Mouse (Mus musculus) B cell, adult 2 months (primary cell): ENCODE measurements around the gene Tedc2.

ENCODE experiments used
- DNase-seq, 2 experiments: peaks; one replicate each; pipeline ENCODE4 v3.0.0; 2022

The Tedc2 gene

DNA sequence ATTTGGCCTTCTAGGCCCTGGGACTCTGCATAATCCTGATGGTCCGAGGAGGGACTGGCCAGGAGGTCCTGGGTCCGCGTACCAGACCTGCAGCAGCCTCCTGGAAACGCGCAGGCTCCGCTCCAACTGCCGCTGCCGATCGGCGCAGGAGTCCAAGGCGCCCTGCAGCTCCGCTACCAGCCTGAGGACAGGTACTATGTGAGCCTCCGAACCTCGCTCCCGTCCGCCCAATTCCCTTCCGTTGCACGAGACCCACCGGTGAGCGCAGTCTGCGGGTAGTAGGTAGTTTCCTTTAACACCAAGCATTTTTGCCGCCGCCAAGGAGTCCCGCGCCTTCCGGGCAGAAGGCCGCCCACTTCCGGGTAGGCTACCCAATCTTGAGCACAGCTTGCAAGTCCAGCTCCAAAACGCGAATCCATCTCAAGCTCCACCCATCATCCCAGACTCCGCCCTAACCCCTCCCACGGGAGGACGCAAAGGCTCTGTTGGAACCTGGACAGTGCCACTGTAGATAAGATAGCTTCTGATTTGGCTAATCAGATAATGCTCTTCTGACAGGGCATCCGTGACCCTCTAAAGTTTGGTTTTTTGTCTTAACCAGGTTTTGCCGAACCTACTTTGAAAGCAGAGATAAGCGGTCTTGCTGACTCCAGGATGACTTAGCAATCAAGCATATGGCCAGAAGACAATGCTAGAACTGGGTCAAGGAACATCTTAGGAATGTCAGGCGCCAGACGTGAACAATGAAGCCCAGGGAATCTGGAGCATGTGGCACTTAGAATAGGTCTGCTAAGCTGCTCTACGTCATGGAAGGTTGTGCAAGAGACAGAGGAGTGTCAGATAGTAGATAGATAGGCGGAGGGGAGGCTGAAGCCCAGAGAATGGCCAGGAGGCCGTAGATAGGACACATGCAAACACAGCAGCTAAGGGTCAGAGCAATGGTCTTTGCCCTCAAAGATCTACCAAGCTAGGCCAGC is at the start of gene Tedc2:
Tedc2 (minus strand) TSS at position 417 of the 977 bp plus-strand sequence.
- peak; percentile 91 to 94 for DNase-seq

DNA sequence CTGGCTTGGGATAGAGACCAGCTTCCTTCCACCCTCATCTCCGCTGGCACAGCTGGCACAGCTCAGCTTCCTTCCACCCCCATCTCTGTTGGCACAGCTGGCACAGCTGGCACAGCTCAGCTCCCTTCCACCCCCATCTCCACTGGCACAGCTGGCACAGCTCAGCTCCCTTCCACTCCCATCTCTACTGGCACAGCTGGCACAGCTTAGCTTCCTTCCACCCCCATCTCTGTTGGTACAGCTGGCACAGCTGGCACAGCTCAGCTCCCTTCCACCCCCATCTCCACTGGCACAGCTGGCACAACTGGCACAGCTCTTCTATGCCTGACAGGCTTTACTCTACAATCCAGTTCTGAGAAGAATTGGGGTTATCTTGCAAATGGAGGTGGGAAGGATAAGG is 46.5 kb upstream of the Tedc2 start:
- DNase-seq, result no peak

DNA sequence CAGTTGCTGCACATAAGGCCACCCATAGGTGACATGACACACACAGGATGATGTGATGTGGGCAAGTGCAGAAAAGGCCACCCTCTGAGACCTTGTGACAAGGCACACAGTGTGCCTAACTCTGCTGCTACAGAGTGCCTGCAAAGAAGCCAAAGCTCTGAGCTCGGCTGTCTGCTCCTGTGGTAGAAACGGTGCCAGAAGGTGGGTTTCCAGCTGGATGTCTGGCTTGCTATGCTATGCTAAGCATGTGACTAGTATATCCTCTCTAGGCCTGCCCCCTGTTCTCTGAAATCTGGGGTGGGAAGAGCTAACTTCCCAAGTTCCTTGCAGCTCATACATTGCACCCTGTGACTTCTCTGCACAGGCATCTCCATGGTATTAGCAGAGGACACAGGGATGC is 44.1 kb upstream of the Tedc2 start:
- DNase-seq, result no peak

DNA sequence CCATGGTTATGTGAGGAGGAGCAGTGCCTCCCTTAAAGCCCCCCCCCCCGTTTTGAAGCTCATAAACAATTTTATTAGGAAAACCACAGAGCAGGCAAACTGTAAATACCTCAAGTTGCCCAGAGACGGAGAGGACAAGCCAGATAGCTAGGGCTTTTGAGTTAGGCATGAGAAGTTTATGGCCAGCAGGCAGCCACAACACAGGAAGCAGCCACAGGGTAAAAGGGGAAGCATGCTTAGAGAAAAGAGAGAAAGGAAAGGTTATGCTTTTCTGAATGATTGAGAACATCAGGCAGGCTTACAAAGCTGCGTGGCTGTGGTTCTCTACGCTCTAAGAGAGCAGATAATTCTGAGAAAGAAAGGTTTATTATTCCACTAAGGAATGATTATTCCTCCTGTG is 39.9 kb upstream of the Tedc2 start:
- DNase-seq, result peak in 1 of 2 experiments; percentile 10

DNA sequence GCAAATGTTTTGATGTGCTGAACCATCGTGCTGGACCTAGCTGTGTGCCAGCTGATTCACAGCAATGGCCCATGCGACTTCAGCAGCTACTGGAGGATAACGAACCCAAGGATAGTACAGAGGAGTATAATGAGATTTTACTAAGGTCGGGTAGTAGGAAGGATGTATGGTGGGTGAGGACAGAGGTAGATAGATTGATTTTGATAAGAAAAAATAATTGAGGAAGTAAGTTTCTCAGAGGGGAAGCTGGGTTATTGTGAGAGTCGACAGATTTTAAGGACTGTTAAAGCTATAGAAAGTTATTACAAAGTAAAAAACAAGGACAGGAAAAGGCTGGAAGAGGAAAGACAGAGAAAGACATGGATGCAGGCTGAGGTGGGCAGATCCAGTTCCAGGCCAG is 39.1 kb upstream of the Tedc2 start:
- no peak for DNase-seq

DNA sequence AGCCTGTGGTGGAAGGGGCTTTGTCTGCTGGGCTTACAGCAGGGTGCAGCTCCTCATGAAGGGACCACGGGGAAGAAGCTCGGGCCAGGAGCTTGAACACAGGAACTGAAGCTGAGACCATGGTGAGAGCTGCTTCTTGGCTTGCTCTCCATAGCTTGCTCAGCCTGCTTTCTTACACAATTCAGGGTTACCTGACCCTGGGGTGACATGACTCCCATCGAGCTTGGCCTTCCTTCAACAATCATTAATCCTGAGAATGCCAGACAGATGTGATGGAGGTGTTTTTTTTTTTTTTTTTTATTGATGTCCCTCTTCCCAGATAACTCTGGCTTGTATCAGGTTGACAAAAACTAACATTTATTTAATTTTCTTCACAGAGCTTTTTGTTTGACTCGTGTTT is 38.3 kb upstream of the Tedc2 start:
- no peak for DNase-seq

DNA sequence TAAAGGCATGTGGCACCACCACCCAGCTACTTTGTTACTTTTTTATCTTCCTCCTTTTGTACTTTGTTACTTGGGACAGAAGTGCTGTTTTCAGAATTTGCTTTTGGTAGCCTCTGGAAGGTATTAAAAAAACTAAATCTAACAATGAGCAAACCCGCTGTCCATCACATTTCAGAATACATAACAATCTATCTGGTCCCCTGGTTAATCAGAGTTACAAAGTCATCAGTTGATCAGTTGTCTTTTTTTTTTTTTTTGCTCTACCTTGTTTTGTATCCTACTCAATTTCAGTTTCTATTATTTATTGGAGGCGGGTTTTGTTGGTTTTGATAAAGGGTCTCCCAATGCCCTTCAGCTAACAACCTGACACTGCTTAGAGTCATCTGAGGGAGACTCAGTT is 31.7 kb upstream of the Tedc2 start:
- DNase-seq, result no peak

DNA sequence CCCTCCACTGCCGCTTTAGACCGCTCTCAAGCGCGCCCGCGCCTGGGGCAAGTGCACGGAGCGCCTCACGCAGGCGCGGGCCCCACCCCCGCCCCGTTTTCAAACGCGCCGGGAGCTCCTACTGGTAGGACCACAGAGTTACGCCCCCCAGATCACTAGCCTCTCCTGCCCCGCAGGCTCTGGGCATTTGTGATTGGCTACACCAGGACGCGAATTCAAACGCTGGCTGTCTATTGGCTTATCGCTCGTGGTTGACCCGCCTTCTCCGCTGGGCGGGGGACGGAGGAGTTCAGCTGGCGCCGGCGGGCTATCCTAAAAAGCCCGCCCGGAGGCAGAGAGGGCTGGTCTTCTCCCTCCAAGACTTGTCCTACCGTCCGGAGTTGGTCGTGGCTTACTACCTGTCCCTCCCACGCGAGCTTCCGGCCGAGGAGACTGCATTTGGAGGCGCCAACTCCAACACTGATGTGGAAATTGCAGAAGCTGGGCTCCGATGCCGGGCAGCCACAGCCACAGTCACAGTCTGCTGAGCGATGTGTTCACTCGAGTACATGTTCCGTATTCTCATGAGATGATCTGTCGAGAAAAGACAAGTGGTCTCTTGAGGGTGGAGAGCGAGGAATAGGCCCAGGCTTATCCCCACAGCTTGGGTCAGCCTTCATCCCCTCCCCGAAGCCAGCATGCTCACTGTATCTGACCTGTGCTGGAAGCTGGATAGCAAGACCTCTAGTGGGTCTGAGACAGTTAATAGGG is 30.8 kb upstream of the Tedc2 start, which contains the start of gene Ccnf:
Ccnf (minus strand) TSS at position 165 of the 750 bp plus-strand sequence.
- DNase-seq, result peak; percentile 92 to 93

DNA sequence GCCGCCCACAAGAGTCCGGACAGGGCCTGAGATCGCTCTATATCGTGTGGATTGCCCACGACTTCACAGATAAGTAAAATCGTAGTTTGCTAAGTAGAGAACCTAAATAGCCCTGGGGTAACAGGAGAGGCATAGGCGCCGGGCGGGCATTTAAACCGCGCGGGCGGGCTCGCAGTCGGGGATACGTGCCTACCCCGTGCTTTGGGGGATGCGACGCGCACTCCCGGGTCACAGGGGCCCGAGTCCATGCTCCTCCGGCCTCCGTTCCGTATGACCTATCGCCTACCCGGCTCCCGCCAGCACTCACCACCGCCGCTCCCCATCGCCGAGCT is 30.3 kb upstream of the Tedc2 start:
- DNase-seq, result no peak

DNA sequence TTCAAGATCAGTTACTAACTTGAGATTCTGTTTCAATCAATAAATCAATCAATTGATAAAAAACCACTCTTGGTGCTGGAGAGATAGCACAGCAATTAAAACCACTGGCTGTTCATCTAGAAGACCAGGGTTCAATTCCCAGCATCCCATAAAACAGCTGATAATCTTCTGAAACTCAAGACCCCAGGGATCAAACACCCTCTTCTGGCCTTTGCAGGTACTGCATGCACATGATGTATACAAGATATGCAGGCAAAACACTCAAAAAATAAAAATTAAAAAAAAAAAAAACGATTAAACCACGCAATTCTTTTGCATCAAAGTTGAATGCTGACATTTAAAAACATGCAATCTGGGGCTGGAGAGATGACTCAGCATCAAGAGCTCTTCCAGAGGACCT is 28.0 kb upstream of the Tedc2 start:
- DNase-seq, result peak; percentile 36 to 51

DNA sequence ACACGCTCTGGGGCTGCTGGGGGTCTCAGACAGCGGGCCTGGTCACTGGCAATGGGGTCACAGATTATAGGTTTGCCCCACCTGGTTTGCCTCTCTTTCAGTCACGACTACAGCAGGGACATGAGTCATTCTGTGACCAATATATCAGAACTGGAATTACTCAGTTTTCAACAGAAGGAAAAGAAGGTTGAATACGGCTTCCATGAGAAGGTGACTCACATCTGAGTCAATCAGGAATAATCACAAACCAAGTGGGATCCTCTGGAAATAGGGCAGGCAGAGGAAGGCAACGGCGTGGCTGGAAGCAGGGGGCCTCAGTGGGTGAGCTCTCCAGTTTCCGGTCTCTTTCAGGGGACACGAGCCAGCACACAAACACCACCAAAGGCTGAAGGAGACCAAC is 23.4 kb upstream of the Tedc2 start:
- DNase-seq, result no peak

DNA sequence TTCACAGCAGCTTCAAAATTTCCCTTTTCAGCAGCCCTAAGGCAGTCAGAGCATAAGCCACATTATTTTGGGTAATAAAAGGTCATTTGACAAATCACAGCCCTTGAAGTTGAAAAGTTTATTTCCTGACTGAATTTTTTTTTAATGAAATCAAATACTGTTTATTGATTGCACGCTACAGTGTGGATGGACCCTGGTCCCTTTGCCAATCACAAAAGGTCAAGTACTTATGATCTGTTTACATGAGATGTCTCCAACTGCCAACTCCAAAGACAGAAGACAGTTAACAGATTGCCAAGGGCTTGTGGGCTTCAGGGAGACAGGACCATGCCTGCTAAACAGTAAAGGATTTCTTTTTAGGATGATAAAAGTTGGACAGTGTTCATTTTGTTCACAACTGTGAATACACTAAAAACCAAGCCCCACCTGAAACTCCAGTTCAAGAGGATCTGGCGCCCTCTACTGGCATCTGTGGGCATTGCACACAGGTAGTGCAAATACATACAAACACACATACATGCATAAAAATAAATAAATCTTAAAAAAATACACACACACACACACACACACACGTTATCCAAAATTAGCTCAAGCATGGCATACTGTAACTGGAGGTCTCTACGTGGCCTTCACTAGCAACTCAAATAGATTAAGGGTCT is 22.8 kb upstream of the Tedc2 start:
- DNase-seq, result peak; percentile 83 to 85

DNA sequence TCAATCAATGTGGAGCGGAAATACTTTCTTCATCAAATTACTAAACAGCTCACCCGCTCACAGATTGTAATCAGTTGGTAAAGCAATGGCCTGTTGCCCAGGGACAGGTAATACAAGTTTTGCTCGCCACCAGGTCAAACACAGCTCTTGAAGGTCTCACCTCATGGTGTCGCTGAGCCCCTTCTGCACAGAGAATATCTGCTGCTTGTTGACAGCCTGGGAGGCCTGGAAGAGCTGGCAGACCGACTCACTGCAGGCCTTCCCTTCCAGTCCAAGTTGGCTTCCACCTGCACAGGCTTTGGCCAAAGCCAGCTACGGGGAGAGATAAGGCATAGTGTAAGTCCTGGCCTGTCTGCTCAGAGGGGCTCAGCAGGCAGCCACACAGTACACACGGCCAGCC is 16.3 kb upstream of the Tedc2 start:
- DNase-seq, result no peak

DNA sequence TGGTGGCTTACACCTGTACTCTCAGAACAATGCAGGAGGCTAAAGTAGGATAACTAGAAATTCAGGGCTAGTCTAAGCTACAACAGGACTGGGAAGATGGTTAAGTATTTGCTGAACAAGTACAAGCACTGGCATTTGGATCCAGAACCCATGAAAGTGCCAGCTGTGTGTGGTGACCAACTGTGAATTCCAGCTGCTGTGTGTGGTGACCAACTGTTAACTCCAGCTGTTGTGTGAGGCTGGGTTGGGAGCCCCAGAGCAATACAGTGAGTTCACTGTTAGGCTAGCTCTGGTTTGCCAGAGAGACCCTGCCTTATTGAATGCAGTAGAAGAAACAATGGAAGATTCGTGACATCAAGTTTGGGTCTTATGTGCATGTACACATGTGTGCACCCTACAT is 15.8 kb upstream of the Tedc2 start:
- no peak for DNase-seq

DNA sequence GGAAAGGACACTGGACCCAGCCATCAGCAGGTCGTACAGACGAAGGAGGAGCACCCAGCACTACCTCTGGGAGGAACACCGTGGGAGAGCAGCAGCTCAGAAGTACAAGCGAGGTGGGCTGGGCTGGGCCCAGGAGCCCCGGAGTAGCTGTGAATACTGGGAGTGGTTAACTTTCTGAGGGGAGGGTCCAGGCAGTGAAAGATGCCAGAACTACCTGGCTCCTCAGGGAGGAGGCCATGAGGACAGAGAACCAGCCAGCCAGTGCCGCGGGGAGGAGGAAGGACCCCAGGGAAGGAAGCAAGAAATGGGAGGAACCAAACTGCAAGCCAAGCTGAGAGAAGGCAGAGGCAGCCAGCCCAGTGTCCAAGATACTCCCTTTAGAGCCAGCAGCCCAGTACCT is 7.3 kb upstream of the Tedc2 start:
- no peak for DNase-seq

DNA sequence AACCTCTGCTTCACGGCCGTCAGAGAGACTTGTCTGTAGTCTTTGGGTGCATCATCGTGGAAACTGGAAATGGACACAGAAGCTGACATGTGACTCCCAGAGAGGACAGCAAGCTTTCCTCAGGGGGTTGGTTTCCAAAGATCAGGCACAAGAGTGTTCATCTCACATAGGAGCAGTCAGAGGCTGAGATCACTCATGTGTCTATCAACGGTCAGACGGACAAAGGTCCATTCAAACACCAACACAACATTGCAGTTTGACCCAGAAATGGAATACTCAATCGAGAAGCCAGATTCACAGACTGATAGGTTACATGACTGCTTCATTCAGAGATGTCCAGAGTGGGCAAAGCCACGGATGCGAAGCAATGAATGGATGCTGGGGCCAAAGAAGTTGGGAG is 6.1 kb upstream of the Tedc2 start:
- no peak for DNase-seq

DNA sequence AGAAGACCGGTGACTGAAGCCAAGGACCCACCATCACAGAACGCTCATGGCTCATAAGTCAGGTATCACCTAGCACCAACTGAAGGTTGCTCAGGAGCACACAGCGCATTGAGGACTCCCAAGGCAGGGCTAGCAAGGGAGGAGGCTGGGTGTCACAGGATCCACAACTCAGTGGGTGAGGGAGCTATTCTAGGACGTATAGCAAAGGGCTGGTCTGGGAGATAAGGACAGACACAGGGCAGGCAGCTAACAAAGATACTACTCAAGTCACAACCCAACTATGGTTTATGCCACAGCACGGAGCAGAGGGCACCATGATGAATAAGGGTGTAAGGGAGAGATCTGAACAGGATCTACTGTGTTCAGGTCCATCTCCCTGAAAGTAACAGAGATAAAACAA is 5.2 kb upstream of the Tedc2 start:
- no peak for DNase-seq

DNA sequence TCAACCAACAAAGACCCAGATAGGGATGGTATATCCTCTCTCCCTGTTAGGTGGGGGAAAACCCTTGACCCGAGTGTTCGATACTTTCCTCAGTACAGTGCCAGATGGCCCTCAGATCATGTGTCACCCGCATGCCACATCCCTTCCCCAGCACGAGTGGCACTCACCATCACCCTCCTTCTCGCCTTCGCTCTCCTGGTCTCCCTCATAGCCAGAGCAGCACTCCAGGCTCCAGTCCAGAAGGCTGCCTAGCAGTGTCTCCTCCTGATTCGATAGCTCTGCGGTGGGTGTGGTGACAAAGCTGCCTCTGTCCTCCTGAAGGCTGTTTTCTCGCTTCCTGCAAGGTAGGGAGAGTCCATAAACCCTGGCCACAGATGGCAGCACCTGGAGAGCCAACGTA is 4.1 kb upstream of the Tedc2 start:
- no peak for DNase-seq

DNA sequence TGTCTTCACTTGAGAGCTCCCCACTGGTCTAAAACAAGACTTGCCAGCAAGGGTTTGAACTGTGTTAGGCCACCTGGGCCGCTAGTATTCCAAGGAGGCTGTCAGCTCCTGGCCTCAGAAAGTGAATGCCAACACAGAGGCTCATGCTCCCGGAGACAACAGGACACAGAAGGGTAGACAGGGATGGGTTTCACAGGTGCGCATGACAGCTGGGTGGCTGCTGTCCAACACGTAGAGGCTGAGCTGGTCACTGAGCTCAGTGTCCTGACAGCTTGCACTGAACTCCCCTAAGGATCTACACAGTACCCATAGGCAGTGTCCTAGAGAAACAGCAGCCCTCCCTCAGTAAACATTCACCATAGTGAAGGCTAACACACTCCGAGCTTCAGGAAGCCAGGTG is 2.9 kb upstream of the Tedc2 start:
- no peak for DNase-seq

DNA sequence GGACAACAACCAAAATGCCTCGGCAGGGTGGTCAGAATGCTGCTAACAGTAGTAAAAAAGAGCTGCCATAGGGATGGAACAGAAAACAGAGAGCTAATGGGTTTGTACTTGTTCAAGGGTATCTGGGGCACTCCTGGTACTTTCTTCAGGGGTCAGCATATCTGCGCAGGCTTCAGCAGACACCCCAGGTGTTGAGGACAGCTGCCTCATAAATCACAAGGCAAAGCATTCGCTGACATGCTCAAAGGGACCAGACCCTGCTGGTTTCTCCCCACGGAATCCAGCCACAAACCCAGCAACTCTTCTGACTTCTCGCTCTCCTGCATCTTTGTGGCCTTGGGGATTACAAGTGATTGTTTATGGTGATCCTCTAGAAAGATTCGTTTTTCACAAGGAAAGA is 2.0 kb upstream of the Tedc2 start:
- no peak for DNase-seq

DNA sequence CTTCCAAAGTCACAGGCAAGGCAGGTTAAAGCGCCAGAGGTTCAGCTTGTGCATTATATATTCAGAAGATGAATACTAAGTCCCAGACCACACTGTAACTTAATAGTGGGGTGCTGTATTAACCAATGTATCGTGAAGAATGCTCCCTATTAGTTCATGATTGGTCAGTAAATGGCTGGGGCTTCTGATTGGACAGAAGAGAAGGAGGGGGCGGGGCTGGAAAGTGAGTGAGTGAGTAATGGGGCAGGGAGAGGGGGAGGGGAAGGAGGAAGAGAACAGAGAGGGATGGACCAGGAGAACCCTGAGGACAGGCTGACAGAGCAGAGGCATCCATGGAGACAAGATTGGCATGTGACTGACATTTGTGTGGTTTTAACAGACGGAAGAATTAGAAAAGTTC is 3.8 kb downstream of the Tedc2 start:
- no peak for DNase-seq

DNA sequence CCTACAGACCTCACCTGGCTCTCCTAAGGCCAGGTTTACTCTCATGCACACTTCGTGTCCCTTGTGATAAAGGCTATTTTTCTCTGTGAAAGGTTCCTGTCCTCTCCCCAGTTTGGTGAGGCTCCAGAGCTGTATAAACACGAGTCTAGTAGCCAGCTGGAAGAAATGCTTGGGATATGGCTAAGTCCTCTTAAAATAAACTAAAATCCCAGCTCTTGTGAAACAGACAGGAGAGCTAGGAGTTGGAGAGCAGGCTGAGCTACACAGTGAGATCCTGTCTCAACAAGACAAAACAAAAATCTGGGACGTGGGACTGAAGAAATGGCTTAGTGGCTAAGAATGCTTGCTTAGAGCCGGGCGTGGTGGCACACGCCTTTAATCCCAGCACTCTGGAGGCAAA is 7.5 kb downstream of the Tedc2 start:
- no peak for DNase-seq

DNA sequence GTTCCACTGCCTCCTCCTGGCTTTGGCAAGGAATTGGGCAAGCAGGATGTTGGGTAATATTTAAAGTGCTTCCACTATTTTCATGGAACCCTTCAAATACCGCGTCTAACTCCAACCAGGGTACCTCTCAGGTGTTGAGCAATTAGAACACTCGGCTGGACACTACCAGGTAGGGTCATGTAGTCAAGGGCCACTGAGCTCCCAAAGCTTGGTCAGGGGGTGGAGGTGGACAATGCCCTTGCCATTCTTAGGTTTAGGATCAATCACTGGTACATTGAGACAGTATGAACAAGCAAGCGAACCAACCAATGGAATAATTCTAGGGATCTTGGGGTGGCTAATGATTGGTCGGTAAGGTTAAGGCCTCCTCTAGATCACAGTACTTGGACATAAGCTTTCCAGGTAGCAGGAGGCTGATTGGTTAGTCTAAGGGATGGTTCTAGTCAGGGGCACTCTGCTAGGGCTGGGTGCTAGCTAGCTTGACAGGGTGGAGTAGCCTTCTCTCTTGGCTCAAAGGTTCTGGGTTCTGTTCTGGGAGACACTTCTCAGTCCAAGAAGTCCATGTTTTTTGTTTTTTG is 8.1 kb downstream of the Tedc2 start:
- DNase-seq, result no peak
